Mouse (Mus musculus) myocyte (in vitro differentiated cells): ENCODE results near the gene Tchp. TPM values are rescaled to one million over a fixed set of nuclear protein-coding genes. Genes with fewer than 3 reads are reported as not detected.

Experiments used
- H3K27me3 ChIP-seq: one replicate; pipeline ENCODE4 v1.6.1; 2011; ENCODE audit not compliant: control insufficient read depth, insufficient read depth, insufficient read length
- H3K36me3 ChIP-seq: one replicate; pipeline ENCODE4 v1.6.1; 2011; ENCODE audit not compliant: control insufficient read depth, insufficient read depth
- H3K4me2 ChIP-seq: one replicate; pipeline ENCODE4 v1.6.1; 2011; ENCODE audit warnings: low read depth, control low read depth
- H3K4me3 ChIP-seq: one replicate; pipeline ENCODE4 v1.5.1; 2011; ENCODE audit warnings: mild to moderate bottlenecking, control low read depth, moderate library complexity
- H3K79me2 ChIP-seq: one replicate; pipeline ENCODE4 v1.6.1; 2011; ENCODE audit not compliant: control insufficient read depth, insufficient read depth
- H3ac ChIP-seq: one replicate; pipeline ENCODE4 v1.6.1; 2011; ENCODE audit not compliant: control insufficient read depth, insufficient read length
- CEBPB ChIP-seq: IDR thresholded peaks from 2 replicates; pipeline ENCODE4 v1.6.1; 2011; ENCODE audit warnings: mild to moderate bottlenecking, moderate library complexity; ENCODE audit not compliant: poor library complexity, insufficient read depth, severe bottlenecking
- E2F4 ChIP-seq: IDR thresholded peaks from one replicate; pipeline ENCODE4 v1.6.1; 2011; ENCODE audit warnings: mild to moderate bottlenecking, control low read depth, moderate library complexity; ENCODE audit not compliant: insufficient read depth
- MAX ChIP-seq: IDR thresholded peaks from one replicate; pipeline ENCODE4 v1.6.1; 2011; ENCODE audit warnings: low read depth, mild to moderate bottlenecking, control low read depth
- MYOD1 ChIP-seq, 3 experiments: IDR thresholded peaks; one replicate each; pipeline ENCODE4 v1.6.1; 2011; ENCODE audit warnings: control low read depth in 2 of 3, low read depth in 2 of 3, mild to moderate bottlenecking in 2 of 3, moderate library complexity in 1 of 3; ENCODE audit not compliant: insufficient read length in 2 of 3, control insufficient read depth in 1 of 3
- MYOG ChIP-seq, 3 experiments: IDR thresholded peaks; one replicate each; pipeline ENCODE4 v1.6.1; 2011; ENCODE audit warnings: control low read depth in 2 of 3, low read depth in 2 of 3, mild to moderate bottlenecking in 2 of 3; ENCODE audit not compliant: insufficient read length in 2 of 3, control insufficient read depth in 1 of 3, insufficient read depth in 1 of 3
- POLR2A ChIP-seq: IDR thresholded peaks from one replicate; pipeline ENCODE4 v1.6.1; 2011; ENCODE audit warnings: low read depth, mild to moderate bottlenecking, control low read depth, moderate library complexity; ENCODE audit not compliant: insufficient read length
- POLR2AphosphoS2 ChIP-seq: IDR thresholded peaks from one replicate; pipeline ENCODE4 v1.6.1; 2011; ENCODE audit warnings: low read depth, control low read depth; ENCODE audit not compliant: insufficient read length
- REST ChIP-seq: IDR thresholded peaks from one replicate; pipeline ENCODE4 v1.6.1; 2011; ENCODE audit warnings: mild to moderate bottlenecking, control low read depth, moderate library complexity; ENCODE audit not compliant: insufficient read depth, insufficient read length
- SRF ChIP-seq: IDR thresholded peaks from one replicate; pipeline ENCODE4 v1.6.1; 2011; ENCODE audit warnings: low read depth; ENCODE audit not compliant: control insufficient read depth, insufficient read length
- TCF12 ChIP-seq: IDR thresholded peaks from one replicate; pipeline ENCODE4 v1.6.1; 2011; ENCODE audit warnings: mild to moderate bottlenecking, control low read depth; ENCODE audit not compliant: poor library complexity, insufficient read depth, severe bottlenecking
- TCF3 ChIP-seq: IDR thresholded peaks from one replicate; pipeline ENCODE4 v1.6.1; 2011; ENCODE audit warnings: low read depth, control low read depth; ENCODE audit not compliant: insufficient read length
- USF1 ChIP-seq: IDR thresholded peaks from one replicate; pipeline ENCODE4 v1.6.1; 2011; ENCODE audit warnings: low read depth, mild to moderate bottlenecking, control low read depth, moderate library complexity
- polyA plus RNA-seq: library from polyadenylated mRNA; unstranded; fragments of >200 nt; fragmentation: generic; extraction: Trizol; gene quantifications from one replicate; pipeline ENCODE4 v1.2.1, GENCODE M21; 2012; ENCODE audit warnings: missing spikeins

Gene Tchp
- polyA plus RNA-seq, 1 experiment: 9.3 TPM

GRCm38 (mm10) chr5:114721969-114722368 is 14.4 kb downstream of the Tchp start:
- no peaks in the 10 kb centered on the region for H3K36me3 ChIP-seq
- no peak overlapping the region for H3K4me3 ChIP-seq
- H3K4me2 ChIP-seq: no peak overlapping the region
- no peaks in the 10 kb centered on the region for H3K79me2 ChIP-seq
- no peak for TF ChIP-seq SRF
- TF ChIP-seq POLR2A: no peak
- TF ChIP-seq E2F4: no peak
- TF ChIP-seq REST: no peak
- TF ChIP-seq USF1: no peak
- TF ChIP-seq TCF12: no peak
- TF ChIP-seq POLR2AphosphoS2: no peak
- no peak overlapping the region for H3ac ChIP-seq
- no peaks in the 10 kb centered on the region for H3K27me3 ChIP-seq

- Histone ChIP-seq H3K4me3 (no peak overlapping the region), H3K36me3 (no peaks in the 10 kb centered on the region), H3K4me2 (no peak overlapping the region), H3K79me2 (no peaks in the 10 kb centered on the region), H3K27me3 (no peaks in the 10 kb centered on the region), H3ac (no peak overlapping the region)
- TF ChIP-seq SRF (no peak), USF1 (no peak), MYOD1 (IDR thresholded peaks at IDR 0.05; ENCODE audit: control insufficient read depth in 1 of 3, insufficient read length in 2 of 3, low read depth in 2 of 3) (peak in 2 of 3 experiments; percentile 1 to 65), MAX (no peak), CEBPB (peak; percentile 59; the same call in 1 of the 2 replicates), TCF3 (no peak), MYOG (IDR thresholded peaks at IDR 0.05; ENCODE audit: control insufficient read depth in 1 of 3, insufficient read depth in 1 of 3, insufficient read length in 2 of 3, low read depth in 2 of 3) (peak in 1 of 3 experiments; percentile 25), POLR2AphosphoS2 (peak; percentile 9)
Observed at GRCm38 (mm10) chr5:114722846-114723245, 15.3 kb downstream of the Tchp start.

GRCm38 (mm10) chr5:114728160-114728559 is 20.6 kb downstream of the Tchp start:
- Histone ChIP-seq H3K27me3 (no peaks in the 10 kb centered on the region), H3ac (no peak overlapping the region), H3K4me2 (no peak overlapping the region), H3K4me3 (no peak overlapping the region), H3K36me3 (no peaks in the 10 kb centered on the region), H3K79me2 (no peaks in the 10 kb centered on the region)
- TF ChIP-seq CEBPB (no peak), MYOD1 (IDR thresholded peaks at IDR 0.05; ENCODE audit: control insufficient read depth in 1 of 3, insufficient read length in 2 of 3, low read depth in 2 of 3) (no peak), POLR2A (no peak), POLR2AphosphoS2 (no peak), TCF3 (no peak), MYOG (IDR thresholded peaks at IDR 0.05; ENCODE audit: control insufficient read depth in 1 of 3, insufficient read depth in 1 of 3, insufficient read length in 2 of 3, low read depth in 2 of 3) (no peak), MAX (no peak), REST (no peak), SRF (no peak), TCF12 (no peak), USF1 (no peak), E2F4 (no peak)

- Histone ChIP-seq H3K36me3 (no peaks in the 10 kb centered on the region), H3ac (no peak overlapping the region), H3K27me3 (no peaks in the 10 kb centered on the region), H3K79me2 (no peaks in the 10 kb centered on the region), H3K4me3 (no peak overlapping the region), H3K4me2 (no peak overlapping the region)
- TF ChIP-seq POLR2AphosphoS2 (no peak), MYOD1 (IDR thresholded peaks at IDR 0.05; ENCODE audit: control insufficient read depth in 1 of 3, insufficient read length in 2 of 3, low read depth in 2 of 3) (peak in 2 of 3 experiments; percentile 22 to 71)
Observed at GRCm38 (mm10) chr5:114730129-114730528, 22.6 kb downstream of the Tchp start.

- Histone ChIP-seq H3K79me2 (no peaks in the 10 kb centered on the region), H3K27me3 (no peaks in the 10 kb centered on the region), H3ac (no peak overlapping the region), H3K4me3 (no peak overlapping the region), H3K4me2 (no peak overlapping the region), H3K36me3 (peaks cover 10% of the 10 kb centered on the region)
- no peak for TF ChIP-seq SRF
- TF ChIP-seq POLR2AphosphoS2: no peak
Observed at GRCm38 (mm10) chr5:114731498-114731897, 23.9 kb downstream of the Tchp start.

- Histone ChIP-seq H3K36me3 (peaks cover 15% of the 10 kb centered on the region), H3K79me2 (no peaks in the 10 kb centered on the region), H3K4me3 (no peak overlapping the region), H3K4me2 (no peak overlapping the region), H3K27me3 (no peaks in the 10 kb centered on the region), H3ac (no peak overlapping the region)
- no peak for TF ChIP-seq POLR2A
- TF ChIP-seq USF1: no peak
- TF ChIP-seq MYOD1 (IDR thresholded peaks at IDR 0.05; ENCODE audit: control insufficient read depth in 1 of 3, insufficient read length in 2 of 3, low read depth in 2 of 3): no peak
- no peak for TF ChIP-seq E2F4
Observed at GRCm38 (mm10) chr5:114731969-114732368, 24.4 kb downstream of the Tchp start.
